Comparison of ENCODE assay signal across 24 mouse cellular contexts in genomic region chr1:184483371-184483770, GRCm38 (mm10).
DNase-seq lines count a peak whose midpoint lies in the region; ATAC-seq and TF ChIP-seq lines count a peak whose summit lies in the region.
"Had no signal": no experiment of that assay in that cellular context is flagged by ENCODE, and none has a peak within 500 bp of the region (broad histone marks: within the 10 kb centered on the region; RNA-seq: fewer than 3 reads in every experiment).

No protein-coding gene starts in this region.

- no peak overlapping the region for H3K27ac ChIP-seq in lung, postnatal 0 days (ENCODE audit: low read length)
- H3K27ac ChIP-seq in midbrain, embryonic 11.5 days (ENCODE audit: low read depth, low read length) = no peak overlapping the region
- H3K27ac ChIP-seq in midbrain, embryonic 14.5 days (replicated peaks; ENCODE audit: low read depth, low read length) = no peak overlapping the region
- H3K27ac ChIP-seq: embryonic facial prominence, embryonic 12.5 days; embryonic facial prominence, embryonic 15.5 days; heart, embryonic 13.5 days; hindbrain, embryonic 14.5 days; hindbrain, postnatal 0 days had no signal

- H3K4me2 ChIP-seq in lung, postnatal 0 days (replicated peaks; ENCODE audit: low read depth, low read length) = no peak overlapping the region
- H3K4me2 ChIP-seq in midbrain, embryonic 11.5 days = no peak overlapping the region
- H3K4me2 ChIP-seq in midbrain, embryonic 14.5 days (ENCODE audit: low read length) = no peak overlapping the region
- H3K4me2 ChIP-seq: embryonic facial prominence, embryonic 12.5 days; embryonic facial prominence, embryonic 15.5 days; heart, embryonic 13.5 days; hindbrain, embryonic 14.5 days had no signal

- no peak for ATAC-seq in lung, postnatal 0 days
- ATAC-seq in midbrain, embryonic 11.5 days (ENCODE audit: low FRiP score) = no peak
- no peak for ATAC-seq in midbrain, embryonic 14.5 days (ENCODE audit: low FRiP score, low TSS enrichment)
- ATAC-seq: CD4-positive, CD25-positive, alpha-beta regulatory T cell, adult 4 months; forebrain, embryonic 14.5 days; forebrain, postnatal 0 days; hindbrain, postnatal 0 days; inflammation-experienced regulatory T-cells, adult 6 months had no signal

- peak; percentile 22 for DNase-seq in gastrocnemius, postnatal 25 days
- DNase-seq in gastrocnemius, postnatal 36 days = no peak
- peak; percentile 11 for DNase-seq in lung, postnatal 0 days (ENCODE audit: low spot score)
- no peak for DNase-seq in lung, adult 18-20 months
- peak; percentile 66 for DNase-seq in midbrain, embryonic 11.5 days (ENCODE audit: low spot score, missing footprints)
- no peak for DNase-seq in midbrain, embryonic 14.5 days
- DNase-seq: adrenal gland, adult 2 months; adrenal gland, postnatal 14 days; cerebellum, adult 11 months; cerebellum, adult 2 months; cerebellum, adult 9-11 months; cerebellum, postnatal 25 days; forebrain, postnatal 0 days; heart, adult 18-20 months; heart, postnatal 14 days; heart, postnatal 4 days had no signal

- no peak overlapping the region for H3K4me3 ChIP-seq in lung, postnatal 0 days (ENCODE audit: low read depth, low read length)
- H3K4me3 ChIP-seq in midbrain, embryonic 11.5 days (ENCODE audit: low read depth, low read length) = no peak overlapping the region
- no peak overlapping the region for H3K4me3 ChIP-seq in midbrain, embryonic 14.5 days (replicated peaks; ENCODE audit: low read depth, low read length)
- H3K4me3 ChIP-seq: embryonic facial prominence, embryonic 12.5 days; embryonic facial prominence, embryonic 15.5 days; heart, embryonic 13.5 days had no signal

- H3K36me3 ChIP-seq in lung, postnatal 0 days (ENCODE audit: insufficient read depth, low read length) = no peaks in the 10 kb centered on the region
- H3K36me3 ChIP-seq in midbrain, embryonic 11.5 days (ENCODE audit: control insufficient read depth, insufficient read depth, low read length) = no peaks in the 10 kb centered on the region
- no peaks in the 10 kb centered on the region for H3K36me3 ChIP-seq in midbrain, embryonic 14.5 days (ENCODE audit: control insufficient read depth, insufficient read depth, low read length)
- H3K36me3 ChIP-seq: embryonic facial prominence, embryonic 12.5 days; embryonic facial prominence, embryonic 15.5 days; heart, embryonic 13.5 days had no signal

- WGBS in lung, postnatal 0 days = 61% methylated on average over 7 of the region's 7 CpGs
- WGBS in midbrain, embryonic 11.5 days = 82% methylated on average over 7 of the region's 7 CpGs
- 75% methylated on average over 7 of the region's 7 CpGs for WGBS in midbrain, embryonic 14.5 days

- no peak for TF ChIP-seq EP300 in lung, postnatal 0 days (IDR thresholded peaks at IDR 0.05)

- H3K4me1 ChIP-seq in lung, postnatal 0 days (ENCODE audit: insufficient read depth, low read depth, low read length) = no peaks in the 10 kb centered on the region
- H3K4me1 ChIP-seq in midbrain, embryonic 11.5 days (ENCODE audit: control insufficient read depth, insufficient read depth, low read length) = no peaks in the 10 kb centered on the region
- no peaks in the 10 kb centered on the region for H3K4me1 ChIP-seq in midbrain, embryonic 14.5 days (ENCODE audit: control insufficient read depth, insufficient read depth, low read length)
- H3K4me1 ChIP-seq: embryonic facial prominence, embryonic 12.5 days; embryonic facial prominence, embryonic 15.5 days; heart, embryonic 13.5 days had no signal

- no peak overlapping the region for H3K9ac ChIP-seq in lung, postnatal 0 days (replicated peaks; ENCODE audit: low read depth)
- no peak overlapping the region for H3K9ac ChIP-seq in midbrain, embryonic 11.5 days (ENCODE audit: low read length)
- H3K9ac ChIP-seq in midbrain, embryonic 14.5 days (replicated peaks; ENCODE audit: low read length) = no peak overlapping the region
- H3K9ac ChIP-seq: embryonic facial prominence, embryonic 12.5 days; embryonic facial prominence, embryonic 15.5 days; forebrain, postnatal 0 days; heart, embryonic 13.5 days; hindbrain, embryonic 14.5 days had no signal

- H3K27me3 ChIP-seq in lung, postnatal 0 days (replicated peaks; ENCODE audit: insufficient read depth, low read length) = no peaks in the 10 kb centered on the region
- H3K27me3 ChIP-seq in midbrain, embryonic 11.5 days (ENCODE audit: control insufficient read depth, insufficient read depth, low read length) = no peaks in the 10 kb centered on the region
- H3K27me3 ChIP-seq in midbrain, embryonic 14.5 days (ENCODE audit: control insufficient read depth, insufficient read depth, low read length) = no peaks in the 10 kb centered on the region
- H3K27me3 ChIP-seq: heart, embryonic 13.5 days had no signal

- H3K9me3 ChIP-seq in lung, postnatal 0 days (ENCODE audit: low read length) = no peaks in the 10 kb centered on the region
- no peaks in the 10 kb centered on the region for H3K9me3 ChIP-seq in midbrain, embryonic 11.5 days (ENCODE audit: control insufficient read depth, low read length)
- H3K9me3 ChIP-seq in midbrain, embryonic 14.5 days (ENCODE audit: control insufficient read depth, low read length) = no peaks in the 10 kb centered on the region
- H3K9me3 ChIP-seq: embryonic facial prominence, embryonic 12.5 days; embryonic facial prominence, embryonic 15.5 days; heart, embryonic 13.5 days had no signal

- intact Hi-C loops in gastrocnemius, postnatal 36 days (cut with DNase I) = no loop called here

- TF ChIP-seq CTCF in lung, postnatal 0 days (IDR thresholded peaks at IDR 0.05) = no peak

Comparison
In these comparisons a context has a peak if more than half of its experiments do, and no peak if none do; other contexts are left out.
1. DNase-seq: peak in gastrocnemius, postnatal 25 days (single experiment), lung, postnatal 0 days (single experiment) and midbrain, embryonic 11.5 days (single experiment); none in gastrocnemius, postnatal 36 days (0 of 2), lung, adult 18-20 months (0 of 2) and midbrain, embryonic 14.5 days (single experiment).